Mouse (Mus musculus): ENCODE measurements around the gene Kif5c. TPM values are rescaled to one million over a fixed set of nuclear protein-coding genes. Genes with fewer than 3 reads are reported as not detected.
A peak's percentile ranks its signal among the peaks of the same experiment; 100 is the strongest.

The Kif5c gene
- polyA plus RNA-seq, 1 experiment from 2014 or later = 183 TPM

GRCm38 (mm10) chr2:49742919-49743318 lies 123.8 kb downstream of the Kif5c start:
- Histone ChIP-seq H3K36me3 (peaks cover 85% of the 10 kb centered on the region), H3K4me2 (replicated peaks) (no peak overlapping the region), H3K4me3 (replicated peaks) (no peak overlapping the region), H3K4me1 (replicated peaks) (peaks cover 50% of the 10 kb centered on the region), H3K27ac (peak overlapping the region; percentile 60), H3K27me3 (no peaks in the 10 kb centered on the region), H3K9me3 (no peaks in the 10 kb centered on the region), H3K9ac (replicated peaks) (no peak overlapping the region)
- WGBS = 71% methylated on average over 4 of the region's 4 CpGs
- ATAC-seq = no peak

- no peak overlapping the region for H3K4me2 ChIP-seq (replicated peaks)
- ATAC-seq = no peak
- H3K9me3 ChIP-seq = no peaks in the 10 kb centered on the region
- 62% methylated on average over 6 of the region's 6 CpGs for WGBS
- H3K4me3 ChIP-seq (replicated peaks) = no peak overlapping the region
- 0 out of 2 replicates have a peak overlapping the region, but pooled peaks have one; percentile 60 for H3K27ac ChIP-seq
- H3K9ac ChIP-seq (replicated peaks) = no peak overlapping the region
- peaks cover 81% of the 10 kb centered on the region for H3K36me3 ChIP-seq
- no peaks in the 10 kb centered on the region for H3K27me3 ChIP-seq
- peaks cover 50% of the 10 kb centered on the region for H3K4me1 ChIP-seq (replicated peaks)
These were observed 124.7 kb downstream of the Kif5c start for GRCm38 (mm10) chr2:49743775-49744174.

- Histone ChIP-seq H3K9ac (replicated peaks) (peak overlapping the region; percentile 19; the same call in 1 of the 2 replicates), H3K4me1 (replicated peaks) (peaks cover 50% of the 10 kb centered on the region), H3K9me3 (no peaks in the 10 kb centered on the region), H3K4me2 (replicated peaks) (no peak overlapping the region), H3K36me3 (peaks cover 81% of the 10 kb centered on the region), H3K27ac (peak overlapping the region; percentile 60), H3K27me3 (no peaks in the 10 kb centered on the region), H3K4me3 (replicated peaks) (no peak overlapping the region)
- 57% methylated on average over 11 of the region's 11 CpGs for WGBS
- peak; percentile 31; the same call in 1 of the 2 replicates for ATAC-seq
These were observed 125.4 kb downstream of the Kif5c start for GRCm38 (mm10) chr2:49744251-49745093.

- peaks cover 50% of the 10 kb centered on the region for H3K4me1 ChIP-seq (replicated peaks)
- H3K27ac ChIP-seq = peak overlapping the region; percentile 60
- no peaks in the 10 kb centered on the region for H3K27me3 ChIP-seq
- H3K4me2 ChIP-seq (replicated peaks) = no peak overlapping the region
- no peaks in the 10 kb centered on the region for H3K9me3 ChIP-seq
- H3K9ac ChIP-seq (replicated peaks) = peak overlapping the region; percentile 19; the same call in 1 of the 2 replicates
- 71% methylated on average over 14 of the region's 14 CpGs for WGBS
- peak; percentile 13; the same call in 1 of the 2 replicates for ATAC-seq
- H3K36me3 ChIP-seq = peaks cover 88% of the 10 kb centered on the region
- no peak overlapping the region for H3K4me3 ChIP-seq (replicated peaks)
These were observed 126.1 kb downstream of the Kif5c start for GRCm38 (mm10) chr2:49745094-49745781.

- Histone ChIP-seq H3K36me3 (peaks cover 90% of the 10 kb centered on the region), H3K27me3 (no peaks in the 10 kb centered on the region), H3K4me1 (replicated peaks) (peaks cover 38% of the 10 kb centered on the region), H3K4me3 (replicated peaks) (no peak overlapping the region), H3K9ac (replicated peaks) (no peak overlapping the region), H3K4me2 (replicated peaks) (no peak overlapping the region), H3K9me3 (no peaks in the 10 kb centered on the region), H3K27ac (0 out of 2 replicates have a peak overlapping the region, but pooled peaks have one; percentile 22)
- no peak for ATAC-seq
- 93% methylated on average over 7 of the region's 7 CpGs for WGBS
These were observed 127.8 kb downstream of the Kif5c start for GRCm38 (mm10) chr2:49746947-49747346.

- Histone ChIP-seq H3K4me2 (replicated peaks) (no peak overlapping the region), H3K9me3 (no peaks in the 10 kb centered on the region), H3K27me3 (no peaks in the 10 kb centered on the region), H3K4me1 (replicated peaks) (peaks cover 31% of the 10 kb centered on the region), H3K36me3 (peaks cover 90% of the 10 kb centered on the region), H3K4me3 (replicated peaks) (no peak overlapping the region), H3K9ac (replicated peaks) (no peak overlapping the region), H3K27ac (peak overlapping the region; percentile 22; the same call in 1 of the 2 replicates)
- ATAC-seq = no peak
- WGBS = 89% methylated on average over 2 of the region's 2 CpGs
These were observed 128.6 kb downstream of the Kif5c start for GRCm38 (mm10) chr2:49747670-49748069.

GRCm38 (mm10) chr2:49748628-49749342 lies 129.7 kb downstream of the Kif5c start:
- H3K36me3 ChIP-seq = peaks cover 91% of the 10 kb centered on the region
- no peak overlapping the region for H3K9ac ChIP-seq (replicated peaks)
- no peak overlapping the region for H3K4me3 ChIP-seq (replicated peaks)
- no peak overlapping the region for H3K27ac ChIP-seq
- 84% methylated on average over 14 of the region's 14 CpGs for WGBS
- H3K27me3 ChIP-seq = no peaks in the 10 kb centered on the region
- no peak for ATAC-seq
- H3K4me1 ChIP-seq (replicated peaks) = peaks cover 20% of the 10 kb centered on the region
- H3K9me3 ChIP-seq = no peaks in the 10 kb centered on the region
- H3K4me2 ChIP-seq (replicated peaks) = no peak overlapping the region

GRCm38 (mm10) chr2:49749730-49750576 lies 130.9 kb downstream of the Kif5c start:
- ATAC-seq = no peak

GRCm38 (mm10) chr2:49751544-49752210 lies 132.6 kb downstream of the Kif5c start:
- Histone ChIP-seq H3K4me1 (replicated peaks) (peaks cover 10% of the 10 kb centered on the region), H3K27me3 (no peaks in the 10 kb centered on the region), H3K9ac (replicated peaks) (no peak overlapping the region), H3K36me3 (peaks cover 92% of the 10 kb centered on the region), H3K27ac (0 out of 2 replicates have a peak overlapping the region, but pooled peaks have one; percentile 2), H3K4me3 (replicated peaks) (no peak overlapping the region), H3K4me2 (replicated peaks) (no peak overlapping the region), H3K9me3 (no peaks in the 10 kb centered on the region)
- ATAC-seq = no peak
- 79% methylated on average over 10 of the region's 10 CpGs for WGBS

More at GRCm38 (mm10) chr2:49749730-49750576, 130.9 kb downstream of the Kif5c start:
- H3K4me2 ChIP-seq (replicated peaks) = no peak overlapping the region
- peaks cover 92% of the 10 kb centered on the region for H3K36me3 ChIP-seq
- 92% methylated on average over 11 of the region's 11 CpGs for WGBS
- H3K4me3 ChIP-seq (replicated peaks) = no peak overlapping the region
- no peak overlapping the region for H3K9ac ChIP-seq (replicated peaks)
- no peaks in the 10 kb centered on the region for H3K27me3 ChIP-seq
- peaks cover 11% of the 10 kb centered on the region for H3K4me1 ChIP-seq (replicated peaks)
- no peak overlapping the region for H3K27ac ChIP-seq
- no peaks in the 10 kb centered on the region for H3K9me3 ChIP-seq

GRCm38 (mm10) chr2:49752211-49752607 lies 133.1 kb downstream of the Kif5c start:
- Histone ChIP-seq H3K4me2 (replicated peaks) (no peak overlapping the region), H3K4me3 (replicated peaks) (no peak overlapping the region), H3K9ac (replicated peaks) (no peak overlapping the region), H3K9me3 (no peaks in the 10 kb centered on the region), H3K4me1 (replicated peaks) (peaks cover 10% of the 10 kb centered on the region), H3K27me3 (no peaks in the 10 kb centered on the region), H3K36me3 (peaks cover 92% of the 10 kb centered on the region), H3K27ac (no peak overlapping the region)
- WGBS = 95% methylated on average over 8 of the region's 8 CpGs
- no peak for ATAC-seq

All from midbrain, embryonic 13.5 days (tissue).